Mouse (Mus musculus) urinary bladder, postnatal 10 days (tissue): ENCODE measurements at regions not wholly inside any gene's neighbourhood (a gene's known extent, or its start where the extent isn't known, plus 50 kb on each side); places are given as distances from the start of the nearest gene placed in this dataset.
"Not testable (repeated sequence)": the region's sequence is repeated elsewhere in the genome, so short reads cannot be mapped to it uniquely, and the experiment has no call there.

Source experiments
- DNase-seq: peaks from one replicate; pipeline ENCODE4 v3.0.0; 2022; ENCODE audit warnings: low spot score

GRCm38 (mm10) chr10:96372616-96373346 is 236.4 kb downstream of the Gm5426 start:
- DNase-seq = no peak

- no peak for DNase-seq
Measured at GRCm38 (mm10) chr10:96373481-96373880, 237.1 kb downstream of the Gm5426 start.

GRCm38 (mm10) chr10:96374293-96375069 is 238.1 kb downstream of the Gm5426 start:
- DNase-seq = no peak

GRCm38 (mm10) chr10:96375070-96375447 is 238.7 kb downstream of the Gm5426 start:
- DNase-seq = no peak

GRCm38 (mm10) chr10:96377549-96377948 is 239.3 kb upstream of the Btg1 start:
- DNase-seq = no peak

- DNase-seq = no peak
Measured at GRCm38 (mm10) chr10:96379016-96379771, 237.6 kb upstream of the Btg1 start.

- no peak for DNase-seq
Measured at GRCm38 (mm10) chr10:96381664-96382063, 235.1 kb upstream of the Btg1 start.

GRCm38 (mm10) chr10:96391748-96392147 is 225.1 kb upstream of the Btg1 start:
- DNase-seq = no peak

- DNase-seq = no peak
Measured at GRCm38 (mm10) chr10:96392836-96393235, 224.0 kb upstream of the Btg1 start.

GRCm38 (mm10) chr10:96394210-96394609 is 222.6 kb upstream of the Btg1 start:
- no peak for DNase-seq

- no peak for DNase-seq
Measured at GRCm38 (mm10) chr10:96395017-96395416, 221.8 kb upstream of the Btg1 start.

- no peak for DNase-seq
Measured at GRCm38 (mm10) chr10:96397931-96398561, 218.8 kb upstream of the Btg1 start.

GRCm38 (mm10) chr10:96398562-96399288 is 218.1 kb upstream of the Btg1 start:
- DNase-seq = no peak

- no peak for DNase-seq
Measured at GRCm38 (mm10) chr10:96399636-96400400, 217.0 kb upstream of the Btg1 start.

GRCm38 (mm10) chr10:96400793-96401192 is 216.0 kb upstream of the Btg1 start:
- no peak for DNase-seq

GRCm38 (mm10) chr10:96406306-96406705 is 210.5 kb upstream of the Btg1 start:
- DNase-seq = no peak

- DNase-seq = no peak
Measured at GRCm38 (mm10) chr10:96407846-96408245, 209.0 kb upstream of the Btg1 start.

GRCm38 (mm10) chr10:96408250-96408649 is 208.6 kb upstream of the Btg1 start:
- DNase-seq = no peak

GRCm38 (mm10) chr10:96410028-96410427 is 206.8 kb upstream of the Btg1 start:
- DNase-seq = no peak

GRCm38 (mm10) chr10:96414807-96415206 is 202.0 kb upstream of the Btg1 start:
- DNase-seq = no peak

- DNase-seq = not testable (repeated sequence)
Measured at GRCm38 (mm10) chr10:96421506-96421905, 195.3 kb upstream of the Btg1 start.
